Mouse (Mus musculus) spleen, adult 2 months (tissue): ENCODE measurements around the gene Klhl23. TPM values are rescaled to one million over a fixed set of nuclear protein-coding genes. Genes with fewer than 3 reads are reported as not detected.

Experiments used
- DNase-seq, 2 experiments: peaks; one replicate each; pipeline versions ENCODE4 v3.0.0 to v3.0.0-alpha.2; 2012 to 2021; ENCODE audit warnings: low spot score in 2 of 2, low read depth in 1 of 2
- H3K27ac ChIP-seq: fragments of 200-500 bp; 2 replicates; pipeline ENCODE4 v1.5.1; 2012; ENCODE audit warnings: low read length, inconsistent platforms; ENCODE audit not compliant: insufficient read depth
- H3K27me3 ChIP-seq: fragments of 200-500 bp; 2 replicates; pipeline ENCODE4 v1.6.1; 2012; ENCODE audit warnings: mild to moderate bottlenecking, moderate library complexity, low read length, inconsistent platforms; ENCODE audit not compliant: control insufficient read depth, insufficient read depth
- H3K36me3 ChIP-seq: fragments of 200-500 bp; 2 replicates; pipeline ENCODE4 v1.6.1; 2012; ENCODE audit warnings: mild to moderate bottlenecking, low read length, inconsistent platforms; ENCODE audit not compliant: control insufficient read depth, insufficient read depth
- H3K4me1 ChIP-seq: fragments of 200-500 bp; 2 replicates; pipeline ENCODE4 v1.6.1; 2011; ENCODE audit warnings: inconsistent platforms; ENCODE audit not compliant: control insufficient read depth, insufficient read depth, insufficient read length
- H3K4me3 ChIP-seq: fragments of 200-500 bp; 2 replicates; pipeline ENCODE4 v1.5.1; 2011; ENCODE audit warnings: mild to moderate bottlenecking, inconsistent platforms; ENCODE audit not compliant: insufficient read depth, insufficient read length; ENCODE audit errors: extremely low read depth
- CTCF ChIP-seq: fragments of 200-500 bp; IDR thresholded peaks from 2 replicates; pipeline ENCODE4 v1.5.1; 2011; ENCODE audit warnings: mild to moderate bottlenecking, inconsistent platforms; ENCODE audit not compliant: insufficient read depth, insufficient read length, insufficient replicate concordance; ENCODE audit errors: extremely low read depth
- POLR2A ChIP-seq: fragments of 200-500 bp; IDR thresholded peaks from 2 replicates; pipeline ENCODE4 v1.6.1; 2011; ENCODE audit warnings: low read depth, low read length, inconsistent platforms
- WGBS: fragments of 180-500 bp; shearing (Covaris S2); methylation state at CpG from one replicate; pipeline ENCODE4 v1.1.7; 2018; 5-methylcytosine and 5-hydroxymethylcytosine counted together
- polyA plus RNA-seq: library from polyadenylated mRNA; depleted of rRNA; stranded (reverse); fragments of >200 nt; gene quantifications from 2 replicates; pipeline ENCODE4 v1.2.3, GENCODE M21; 2012

The Klhl23 gene
- polyA plus RNA-seq, 1 experiment, result 1.9 TPM

GRCm38 (mm10) chr2:69849215-69849614 is 27.5 kb downstream of the Klhl23 start:
- WGBS, result 81% methylated on average over 6 of the region's 6 CpGs
- no peaks in the 10 kb centered on the region for H3K36me3 ChIP-seq
- no peak overlapping the region for H3K27ac ChIP-seq
- H3K4me3 ChIP-seq, result no peak overlapping the region
- no peaks in the 10 kb centered on the region for H3K4me1 ChIP-seq
- H3K27me3 ChIP-seq, result no peaks in the 10 kb centered on the region
- TF ChIP-seq POLR2A, result no peak
- no peak for TF ChIP-seq CTCF
- no peak for DNase-seq

- Histone ChIP-seq H3K4me1 (no peaks in the 10 kb centered on the region), H3K4me3 (no peak overlapping the region), H3K27me3 (no peaks in the 10 kb centered on the region), H3K36me3 (no peaks in the 10 kb centered on the region), H3K27ac (no peak overlapping the region)
- WGBS, result 77% methylated on average over 2 of the region's 2 CpGs
- no peak for DNase-seq
- TF ChIP-seq POLR2A (no peak), CTCF (no peak)
Observed at GRCm38 (mm10) chr2:69851427-69852058, 29.8 kb downstream of the Klhl23 start.

GRCm38 (mm10) chr2:69856392-69856791 is 34.6 kb downstream of the Klhl23 start:
- TF ChIP-seq POLR2A (no peak), CTCF (no peak)
- WGBS, result 36% methylated on average over 8 of the region's 8 CpGs
- Histone ChIP-seq H3K4me1 (no peaks in the 10 kb centered on the region), H3K36me3 (no peaks in the 10 kb centered on the region), H3K27me3 (no peaks in the 10 kb centered on the region), H3K4me3 (no peak overlapping the region), H3K27ac (no peak overlapping the region)
- no peak for DNase-seq

GRCm38 (mm10) chr2:69857882-69858281 is 36.1 kb downstream of the Klhl23 start:
- WGBS, result 89% methylated on average over 1 of the region's 1 CpGs
- H3K27ac ChIP-seq, result no peak overlapping the region
- TF ChIP-seq POLR2A, result no peak
- TF ChIP-seq CTCF, result no peak
- H3K36me3 ChIP-seq, result no peaks in the 10 kb centered on the region
- no peaks in the 10 kb centered on the region for H3K27me3 ChIP-seq
- H3K4me3 ChIP-seq, result no peak overlapping the region
- no peaks in the 10 kb centered on the region; the same call in 1 of the 2 replicates for H3K4me1 ChIP-seq
- no peak for DNase-seq

- peak overlapping the region; percentile 79 for H3K27ac ChIP-seq
- peak in 1 of 2 experiments; percentile 8 for DNase-seq
- peak overlapping the region; percentile 81 for H3K4me3 ChIP-seq
- TF ChIP-seq CTCF (no peak), POLR2A (no peak)
- no peaks in the 10 kb centered on the region; the same call in 1 of the 2 replicates for H3K4me1 ChIP-seq
- H3K27me3 ChIP-seq, result no peaks in the 10 kb centered on the region
- WGBS, result 0% methylated on average over 13 of the region's 13 CpGs
- peaks cover 3% of the 10 kb centered on the region; the same call in 1 of the 2 replicates for H3K36me3 ChIP-seq
Observed at GRCm38 (mm10) chr2:69860972-69861452, 39.3 kb downstream of the Klhl23 start.

GRCm38 (mm10) chr2:69861485-69862091 is 39.8 kb downstream of the Klhl23 start, which contains the start of gene Ssb:
TSS of gene Ssb (plus strand) at chr2:69861562.
- Histone ChIP-seq H3K36me3 (peaks cover 3% of the 10 kb centered on the region; the same call in 1 of the 2 replicates), H3K27ac (peak within 1 kb of the TSS; percentile 79), H3K4me3 (peak within 1 kb of the TSS; percentile 81), H3K27me3 (no peaks in the 10 kb centered on the region), H3K4me1 (no peaks in the 10 kb centered on the region; the same call in 1 of the 2 replicates)
- peak; percentile 83 to 94 for DNase-seq
- TF ChIP-seq POLR2A (peak; percentile 66), CTCF (no peak)
- WGBS, result under 1% methylated on average over 65 of the region's 66 CpGs
